In the genomic region with DNA sequence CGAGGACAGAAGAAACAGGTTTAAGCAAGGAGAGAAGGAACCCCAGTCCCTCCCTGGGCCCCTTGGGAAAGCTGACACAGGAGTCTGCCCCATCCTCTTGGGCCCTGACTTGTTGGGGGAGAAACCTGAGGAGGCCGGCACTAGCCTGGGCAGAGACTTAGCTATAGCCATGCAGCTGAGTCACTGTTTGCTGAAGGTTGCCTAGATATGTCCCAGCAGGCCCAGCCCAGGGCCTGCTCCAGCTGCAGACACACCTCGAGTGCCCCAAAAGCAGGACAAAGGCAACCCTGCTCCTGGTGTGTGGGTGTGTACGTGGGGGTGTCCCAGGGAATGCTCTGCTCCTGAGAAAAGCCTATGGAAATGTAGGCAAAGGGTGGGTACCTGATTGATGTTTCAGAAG, we compare ENCODE assay signal across 18 mouse cellular contexts. TPM values are rescaled to one million over a fixed set of nuclear protein-coding genes. Genes with fewer than 3 reads are reported as not detected.
DNase-seq lines count a peak whose midpoint lies in the region; ATAC-seq lines count a peak whose summit lies in the region.
"Had no signal": no experiment of that assay in that cellular context is flagged by ENCODE, and none has a peak within 500 bp of the region (broad histone marks: within the 10 kb centered on the region; RNA-seq: fewer than 3 reads in every experiment).

No protein-coding gene starts in this region.

- H3K4me3 ChIP-seq in midbrain, embryonic 10.5 days, result no peak overlapping the region
- no peak overlapping the region for H3K4me3 ChIP-seq in midbrain, embryonic 14.5 days (replicated peaks; ENCODE audit: low read depth, low read length)
- H3K4me3 ChIP-seq: heart, embryonic 13.5 days; layer of hippocampus, adult 2 months had no signal

- no peak overlapping the region for H3K4me2 ChIP-seq in midbrain, embryonic 14.5 days (ENCODE audit: low read length)
- H3K4me2 ChIP-seq: heart, embryonic 13.5 days had no signal

- H3K36me3 ChIP-seq in midbrain, embryonic 10.5 days, result peaks cover 8% of the 10 kb centered on the region
- H3K36me3 ChIP-seq in midbrain, embryonic 14.5 days (ENCODE audit: control insufficient read depth, insufficient read depth, low read length), result no peaks in the 10 kb centered on the region
- H3K36me3 ChIP-seq: G1E; heart, embryonic 13.5 days had no signal

- peaks cover 97% of the 10 kb centered on the region for H3K27me3 ChIP-seq in midbrain, embryonic 10.5 days (ENCODE audit: low read depth, poor library complexity, severe bottlenecking)
- H3K27me3 ChIP-seq in midbrain, embryonic 14.5 days (ENCODE audit: control insufficient read depth, insufficient read depth, low read length), result peaks cover 9% of the 10 kb centered on the region; the same call in 1 of the 2 replicates

- 56% methylated on average over 4 of the region's 4 CpGs for WGBS in midbrain, embryonic 10.5 days
- 69% methylated on average over 4 of the region's 4 CpGs for WGBS in midbrain, embryonic 14.5 days

- DNase-seq in gastrocnemius, adult 18-20 months (ENCODE audit: low spot score), result peak; percentile 6
- DNase-seq in gastrocnemius, postnatal 36 days, result no peak
- DNase-seq in midbrain, embryonic 10.5 days (ENCODE audit: low spot score), result no peak
- DNase-seq in midbrain, embryonic 14.5 days, result no peak
- DNase-seq in lung, postnatal 25 days (ENCODE audit: low spot score), result peak; percentile 10
- peak; percentile 51 to 66 for DNase-seq in urinary bladder, postnatal 36 days (ENCODE audit: low spot score in 2 of 2)
- DNase-seq in layer of hippocampus, postnatal 36 days, result no peak
- no peak for DNase-seq in embryo, embryonic 10 days (ENCODE audit: low spot score)
- DNase-seq: adrenal gland, postnatal 25 days; cerebellum, postnatal 10 days; kidney, adult 18-20 months; liver had no signal

- H3K4me1 ChIP-seq in midbrain, embryonic 10.5 days, result peaks cover 67% of the 10 kb centered on the region
- peaks cover 12% of the 10 kb centered on the region; the same call in 1 of the 2 replicates for H3K4me1 ChIP-seq in midbrain, embryonic 14.5 days (ENCODE audit: control insufficient read depth, insufficient read depth, low read length)
- H3K4me1 ChIP-seq: heart, embryonic 13.5 days had no signal

- H3K27ac ChIP-seq in midbrain, embryonic 10.5 days (replicated peaks), result peak overlapping the region; percentile 17; the same call in 1 of the 2 replicates
- H3K27ac ChIP-seq in midbrain, embryonic 14.5 days (replicated peaks; ENCODE audit: low read depth, low read length), result no peak overlapping the region
- H3K27ac ChIP-seq: heart, embryonic 13.5 days; layer of hippocampus, adult 2 months had no signal

- ATAC-seq in midbrain, embryonic 14.5 days (ENCODE audit: low FRiP score, low TSS enrichment), result no peak
- ATAC-seq: forebrain, embryonic 14.5 days had no signal

- intact Hi-C loops in gastrocnemius, postnatal 36 days (cut with DNase I), result no loop called here

- no peak overlapping the region for H3K9ac ChIP-seq in midbrain, embryonic 14.5 days (replicated peaks; ENCODE audit: low read length)
- H3K9ac ChIP-seq: heart, embryonic 13.5 days had no signal

- H3K9me3 ChIP-seq in midbrain, embryonic 10.5 days (replicated peaks), result no peaks in the 10 kb centered on the region
- no peaks in the 10 kb centered on the region for H3K9me3 ChIP-seq in midbrain, embryonic 14.5 days (ENCODE audit: control insufficient read depth, low read length)
- H3K9me3 ChIP-seq: heart, embryonic 13.5 days had no signal

RNA-seq across cellular contexts. Expression of a gene that starts 36.0 kb away (rescaled TPM):
- 1 to 10 TPM; 1.1 to 1.5 TPM for total RNA-seq in gastrocnemius, adult 18-20 months (2021)
- 1 to 10 TPM; 1.7 to 3.1 TPM for total RNA-seq in gastrocnemius, postnatal 36 days (2021)
- 1.3 and 1.8 TPM in 2 replicates for polyA plus RNA-seq in midbrain, embryonic 10.5 days (2016; fragmentation: Nextera tagmentation; extraction: Ambion mirVana)
- 9.1 and 9.2 TPM in 2 replicates for polyA plus RNA-seq in midbrain, embryonic 14.5 days (2014; fragmentation: Nextera tagmentation; extraction: Ambion mirVana)
- total RNA-seq in layer of hippocampus, postnatal 36 days (2021), result under 1 TPM in 1 of 2 experiments, not detected in 1; 0.05 TPM
- total RNA-seq: adrenal gland, postnatal 25 days; layer of hippocampus, adult 2 months; left cerebral cortex, postnatal 10 days had no signal
- polyA plus RNA-seq: G1E; gonadal fat pad, adult 2 months; heart, embryonic 13.5 days had no signal

Comparison
In these comparisons a context has a peak if more than half of its experiments do, and no peak if none do; other contexts are left out.
1. DNase-seq: peak in gastrocnemius, adult 18-20 months (single experiment), lung, postnatal 25 days (single experiment) and urinary bladder, postnatal 36 days (2 of 2); none in gastrocnemius, postnatal 36 days (0 of 2), midbrain, embryonic 10.5 days (single experiment), midbrain, embryonic 14.5 days (single experiment), layer of hippocampus, postnatal 36 days (0 of 2) and embryo, embryonic 10 days (single experiment).